Mouse (Mus musculus): ENCODE results near the gene Cd52.
"Not testable (repeated sequence)": the region's sequence is repeated elsewhere in the genome, so short reads cannot be mapped to it uniquely, and the experiment has no call there.

Cd52 gene

GRCm38 (mm10) chr4:134094923-134095547, at the start of gene Cd52:
Cd52 (minus strand) TSS chr4:134095082.
- in situ Hi-C loops (cut with MboI; ENCODE audit: unreplicated experiment in 2 of 2), result loop anchor here (5.0 to 10.0 kb wide), 3 partner anchors 32 to 92 kb away; partner anchors contain the start of genes Cep85 (in 2 of the 2) and Sh3bgrl3 (in 2 of the 2)

DNA sequence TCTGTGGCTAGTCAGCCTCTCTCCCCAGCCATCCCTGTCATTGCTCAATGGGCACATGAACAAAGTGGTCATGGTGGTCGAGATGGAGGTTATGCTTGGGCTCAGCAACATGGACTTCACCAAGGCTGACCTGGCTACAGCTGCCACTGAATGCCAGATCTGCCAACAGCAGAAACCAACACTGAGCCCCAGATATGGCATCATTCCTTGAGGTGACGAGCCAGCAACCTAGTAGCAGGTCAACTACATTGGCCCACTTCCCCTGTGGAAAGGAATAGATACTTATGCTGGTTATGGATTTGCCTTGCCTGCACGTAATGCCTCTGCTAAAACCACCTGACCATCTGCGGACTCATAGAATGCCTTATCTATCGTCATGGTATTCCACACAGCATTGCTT, 49.4 kb upstream of the Cd52 start:
- in situ Hi-C loops (cut with MboI; ENCODE audit: unreplicated experiment in 2 of 2), result not testable (repeated sequence)

DNA sequence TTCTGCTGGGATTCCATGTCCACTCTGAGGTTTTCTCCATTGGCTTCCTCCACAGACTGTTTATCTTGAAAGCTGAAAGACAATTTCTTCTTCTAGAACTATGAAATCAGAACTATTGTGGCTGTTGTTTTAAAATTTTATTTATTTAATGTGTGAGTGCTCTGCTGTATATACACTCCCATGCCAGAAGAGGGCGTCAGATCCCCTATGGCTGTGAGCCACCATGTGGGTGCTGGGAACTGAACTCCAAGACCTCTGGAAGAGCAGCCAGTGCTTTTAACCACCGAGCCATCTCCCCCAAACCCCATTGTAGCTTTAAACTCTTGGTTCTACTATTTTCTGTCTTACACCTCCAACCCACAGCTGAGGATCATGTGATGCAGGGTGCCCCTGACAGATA, 44.0 kb upstream of the Cd52 start:
- in situ Hi-C loops (cut with MboI; ENCODE audit: unreplicated experiment in 2 of 2), result no loop called here

DNA sequence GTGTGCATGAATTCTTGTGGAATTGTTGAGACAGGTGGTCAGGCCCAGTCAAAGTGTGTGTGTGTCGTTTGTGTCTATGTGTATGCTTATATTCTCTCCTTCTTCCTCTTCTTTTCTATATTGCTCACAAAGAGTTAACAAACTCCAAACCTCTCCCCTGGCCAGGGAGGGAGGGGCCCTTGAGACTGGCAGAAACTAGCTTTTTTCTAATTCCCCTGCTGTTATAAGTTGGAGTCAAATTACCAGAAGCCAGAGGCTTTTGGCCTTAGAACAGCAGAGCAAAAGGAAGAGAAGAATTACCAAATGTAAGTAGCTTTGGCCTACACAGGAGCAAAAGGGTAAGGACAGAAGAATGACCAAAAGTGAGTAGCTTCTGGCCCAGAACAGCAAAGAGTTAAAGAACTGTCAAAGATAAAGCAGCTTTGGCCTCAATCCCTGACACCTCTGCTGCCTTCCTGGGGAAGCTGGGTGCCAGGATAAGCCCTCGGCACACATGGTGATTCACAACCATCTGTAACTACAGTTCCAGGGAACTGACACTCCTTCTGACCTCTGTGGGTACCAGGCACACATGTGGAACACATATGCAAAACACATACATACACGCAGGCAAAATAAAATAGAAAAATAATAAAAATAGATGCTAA, 41.5 kb upstream of the Cd52 start:
- in situ Hi-C loops (cut with MboI; ENCODE audit: unreplicated experiment in 2 of 2), result no loop called here

DNA sequence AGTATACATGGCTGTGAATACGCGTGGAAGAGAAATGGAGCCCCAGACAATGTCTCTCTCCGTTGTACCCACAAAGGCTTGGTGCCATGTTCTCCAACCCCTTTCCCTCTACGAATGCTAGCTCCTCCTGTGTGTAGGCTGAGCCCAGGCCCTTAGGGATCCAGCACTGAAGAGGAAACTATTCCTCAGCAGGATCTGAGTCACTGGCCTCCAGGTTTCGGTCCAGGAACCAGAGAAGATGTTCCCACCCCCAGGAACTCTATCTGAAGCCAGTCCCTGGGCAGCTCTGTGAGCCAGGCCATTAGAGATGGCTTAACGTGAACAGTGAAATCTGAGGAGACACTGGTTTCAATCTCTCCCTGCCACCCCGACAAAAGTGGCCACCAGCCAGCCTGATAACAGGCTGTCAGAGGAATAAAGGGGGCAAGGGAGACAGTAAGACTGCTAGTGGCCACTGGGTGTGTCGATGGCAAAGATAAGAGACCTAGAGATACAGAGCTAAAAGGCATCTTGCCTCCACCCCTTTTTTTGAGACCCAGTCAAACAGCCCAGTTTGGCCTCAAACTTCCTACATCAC, 37.7 kb upstream of the Cd52 start:
- in situ Hi-C loops (cut with MboI; ENCODE audit: unreplicated experiment in 2 of 2), result loop anchor here in 1 of 2 experiments (5.0 kb wide), 2 partner anchors 35 to 100 kb away; no protein-coding TSS in a partner anchor

- in situ Hi-C loops (cut with MboI; ENCODE audit: unreplicated experiment in 2 of 2), result loop anchor here in 1 of 2 experiments (5.0 kb wide), 2 partner anchors 35 to 100 kb away; no protein-coding TSS in a partner anchor
Measured at GRCm38 (mm10) chr4:134132117-134132516, 37.2 kb upstream of the Cd52 start.

- in situ Hi-C loops (cut with MboI; ENCODE audit: unreplicated experiment in 2 of 2), result loop anchor here (5.0 kb wide), 1 partner anchor 37 kb away; no protein-coding TSS in a partner anchor
Measured at GRCm38 (mm10) chr4:134129482-134129881, 34.6 kb upstream of the Cd52 start.

DNA sequence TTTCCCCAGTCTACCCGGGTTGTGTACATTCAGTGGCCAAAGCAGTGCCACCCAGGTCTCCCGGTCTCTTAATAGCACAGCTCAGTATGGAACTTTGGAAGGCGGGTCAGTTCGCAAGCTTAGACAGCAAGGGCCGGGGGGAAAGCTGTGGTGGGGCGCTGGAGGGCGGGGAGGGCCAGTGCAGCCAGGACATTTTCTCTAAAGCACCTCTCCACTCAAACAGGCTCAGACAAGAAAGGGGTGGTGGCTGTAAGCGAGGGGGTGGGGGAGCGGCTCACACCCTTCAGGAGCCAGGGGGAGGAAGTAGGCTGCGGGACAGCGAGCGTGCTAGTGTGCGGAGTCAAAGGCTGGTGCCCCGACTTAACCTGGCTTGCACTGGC, 34.1 kb upstream of the Cd52 start:
- in situ Hi-C loops (cut with MboI; ENCODE audit: unreplicated experiment in 2 of 2), result loop anchor here (5.0 kb wide), 1 partner anchor 37 kb away; no protein-coding TSS in a partner anchor

GRCm38 (mm10) chr4:134128221-134128982, 33.5 kb upstream of the Cd52 start, which contains the start of gene Sh3bgrl3:
Sh3bgrl3 (minus strand) TSS chr4:134128789.
- in situ Hi-C loops (cut with MboI; ENCODE audit: unreplicated experiment in 2 of 2), result loop anchor here (5.0 kb wide), 1 partner anchor 36 kb away; no protein-coding TSS in a partner anchor

- in situ Hi-C loops (cut with MboI; ENCODE audit: unreplicated experiment in 2 of 2), result loop anchor here (5.0 kb wide), 1 partner anchor 35 kb away; no protein-coding TSS in a partner anchor
Measured at GRCm38 (mm10) chr4:134127793-134128192, 32.9 kb upstream of the Cd52 start.

DNA sequence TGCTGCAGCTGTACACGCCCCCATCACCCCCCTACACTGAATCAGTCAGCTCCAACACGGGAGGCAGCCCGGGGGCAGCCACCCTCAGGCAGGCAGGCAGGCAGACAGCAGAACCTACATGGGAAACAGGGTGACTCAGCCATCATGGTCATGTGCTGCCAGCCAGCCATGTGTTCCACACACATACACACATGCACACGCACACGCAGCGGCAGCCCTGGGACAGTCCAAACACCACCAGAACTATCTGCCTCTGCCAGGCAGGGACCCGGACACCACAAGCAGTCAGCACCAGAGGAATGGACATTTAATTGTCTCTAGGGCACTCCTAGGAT, 32.2 kb upstream of the Cd52 start:
- in situ Hi-C loops (cut with MboI; ENCODE audit: unreplicated experiment in 2 of 2), result loop anchor here (5.0 kb wide), 1 partner anchor 35 kb away; no protein-coding TSS in a partner anchor

- in situ Hi-C loops (cut with MboI; ENCODE audit: unreplicated experiment in 2 of 2), result loop anchor here (5.0 kb wide), 1 partner anchor 34 kb away; no protein-coding TSS in a partner anchor
Measured at GRCm38 (mm10) chr4:134126300-134127120, 31.6 kb upstream of the Cd52 start.

DNA sequence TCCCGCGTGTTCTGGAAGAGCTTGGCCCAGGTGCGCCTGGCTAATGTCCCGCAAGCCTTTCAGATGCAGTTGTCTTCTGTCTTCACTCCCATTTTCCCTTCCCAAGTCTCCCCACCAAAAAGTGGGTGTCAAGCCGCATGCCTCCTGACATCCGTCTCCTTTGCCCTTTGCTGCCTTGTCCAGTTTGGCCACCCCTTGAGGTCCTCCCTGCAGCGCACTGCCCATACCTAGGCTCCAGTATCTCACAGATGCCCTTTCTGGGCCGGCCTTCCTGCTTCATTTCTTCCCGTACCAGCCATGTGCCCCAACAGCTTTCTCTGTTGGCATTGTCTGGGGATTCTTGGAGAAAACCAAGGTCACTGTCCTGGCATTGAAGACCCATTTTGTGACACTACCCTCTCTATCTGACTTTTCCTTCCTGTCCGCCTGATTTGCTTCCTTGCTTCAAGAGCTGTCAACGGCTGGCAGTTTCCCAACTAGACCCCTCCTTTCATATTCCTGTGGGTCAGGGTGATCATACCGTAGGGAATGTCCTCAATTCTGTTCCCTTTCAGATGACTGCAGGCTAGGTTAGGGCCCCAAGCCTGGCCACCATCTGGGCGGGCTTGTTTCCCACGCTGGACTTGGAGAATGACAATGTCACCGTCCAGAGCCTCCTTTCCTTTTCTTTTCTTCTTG, 30.6 kb upstream of the Cd52 start:
- in situ Hi-C loops (cut with MboI; ENCODE audit: unreplicated experiment in 2 of 2), result loop anchor here (5.0 kb wide), 1 partner anchor 33 kb away; no protein-coding TSS in a partner anchor

- in situ Hi-C loops (cut with MboI; ENCODE audit: unreplicated experiment in 2 of 2), result loop anchor here in 1 of 2 experiments (5.0 kb wide), 1 partner anchor 87 kb away; no protein-coding TSS in a partner anchor
Measured at GRCm38 (mm10) chr4:134123680-134124551, 29.0 kb upstream of the Cd52 start.

DNA sequence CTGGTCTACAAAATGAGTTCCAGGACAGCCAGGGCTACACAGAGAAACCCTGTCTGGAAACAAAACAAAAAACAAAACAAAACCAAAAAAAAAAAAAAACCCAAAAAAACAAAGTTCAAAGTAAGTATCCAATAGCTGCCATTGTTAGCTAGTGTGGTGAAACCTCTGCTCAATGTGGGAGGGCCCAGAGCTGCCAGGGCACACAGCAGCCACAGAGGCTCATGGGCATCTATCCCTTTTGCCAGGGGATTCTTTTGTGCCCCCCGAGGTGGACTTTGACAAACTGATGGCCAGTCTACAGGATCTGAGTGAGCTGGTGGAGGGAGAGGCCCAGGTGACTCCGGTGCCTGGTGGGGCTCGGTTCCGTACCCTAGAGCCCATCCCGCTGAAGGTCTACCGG, 28.3 kb upstream of the Cd52 start:
- in situ Hi-C loops (cut with MboI; ENCODE audit: unreplicated experiment in 2 of 2), result loop anchor here in 1 of 2 experiments (5.0 kb wide), 1 partner anchor 86 kb away; no protein-coding TSS in a partner anchor

DNA sequence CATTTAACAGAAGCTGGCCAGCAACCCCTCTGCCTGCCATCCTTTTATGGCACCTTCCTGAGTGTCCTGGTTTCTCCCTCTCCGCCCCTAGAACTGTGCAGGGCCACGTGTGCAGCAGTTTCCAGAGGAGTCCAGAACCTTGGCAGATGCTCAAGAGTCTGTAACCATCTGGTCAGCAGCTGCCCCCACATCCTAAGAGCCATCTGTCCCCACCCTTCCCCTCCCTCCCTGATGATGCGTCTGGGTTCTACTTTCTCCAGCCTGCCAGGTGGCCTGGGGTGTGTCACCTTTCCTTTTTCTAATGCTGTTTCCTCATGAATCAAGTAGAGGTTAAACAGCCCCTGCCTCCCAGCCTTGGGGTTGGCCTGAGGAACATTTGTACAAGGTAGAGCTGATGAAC, 27.4 kb upstream of the Cd52 start:
- in situ Hi-C loops (cut with MboI; ENCODE audit: unreplicated experiment in 2 of 2), result loop anchor here in 1 of 2 experiments (5.0 kb wide), 1 partner anchor 85 kb away; no protein-coding TSS in a partner anchor

DNA sequence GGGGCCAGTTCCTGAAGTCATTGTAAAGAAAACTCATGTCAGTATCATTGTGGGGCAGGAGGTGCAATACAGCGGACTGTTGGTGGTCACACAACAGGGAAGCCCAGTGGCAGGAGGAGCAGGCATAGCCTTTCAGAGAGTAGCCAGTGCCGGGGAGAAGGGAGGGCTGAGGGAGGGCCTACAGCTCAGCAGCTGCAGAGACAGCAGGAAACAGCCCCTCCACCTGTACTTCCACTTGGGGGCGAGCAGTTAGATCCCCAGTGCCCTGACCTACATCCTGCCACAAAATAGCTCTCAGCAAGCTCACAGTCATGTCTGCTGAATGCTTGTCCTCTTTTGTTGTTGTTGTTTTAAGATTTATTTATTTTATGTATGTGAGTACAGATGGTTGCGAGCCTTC, 26.7 kb upstream of the Cd52 start:
- in situ Hi-C loops (cut with MboI; ENCODE audit: unreplicated experiment in 2 of 2), result loop anchor here in 1 of 2 experiments (5.0 kb wide), 1 partner anchor 84 kb away; no protein-coding TSS in a partner anchor

DNA sequence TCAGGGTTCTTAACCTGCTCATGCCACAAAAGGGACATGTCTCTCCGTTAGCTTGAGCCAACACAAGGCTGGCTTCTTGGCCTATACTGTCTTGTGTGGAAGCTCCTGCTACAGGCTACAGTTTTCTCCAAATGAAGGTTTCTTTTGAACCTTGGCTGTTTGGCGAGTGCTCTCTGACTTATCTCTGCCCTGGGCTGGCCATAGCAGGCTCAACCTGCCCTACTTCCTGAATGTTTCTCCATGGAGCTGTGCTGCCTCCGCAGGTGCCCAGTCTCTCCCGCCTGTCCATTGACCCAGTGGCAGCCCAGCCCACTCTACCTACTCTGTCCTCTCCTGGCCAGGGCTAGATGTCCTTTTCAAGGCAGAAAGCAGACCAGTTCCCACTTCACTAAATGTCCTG, 26.0 kb upstream of the Cd52 start:
- in situ Hi-C loops (cut with MboI; ENCODE audit: unreplicated experiment in 2 of 2), result loop anchor here in 1 of 2 experiments (5.0 kb wide), 1 partner anchor 84 kb away; no protein-coding TSS in a partner anchor
